Mouse (Mus musculus) ovary, postnatal 36 days (tissue): Measurements from ENCODE around the gene Rsf1.

ENCODE experiments used
- DNase-seq: peaks from one replicate; pipeline ENCODE4 v3.0.0; 2022; ENCODE audit warnings: low spot score, mixed read lengths

Gene Rsf1

GRCm38 (mm10) chr7:97725401-97725800, 145.7 kb downstream of the Rsf1 start:
- no peak for DNase-seq

DNA sequence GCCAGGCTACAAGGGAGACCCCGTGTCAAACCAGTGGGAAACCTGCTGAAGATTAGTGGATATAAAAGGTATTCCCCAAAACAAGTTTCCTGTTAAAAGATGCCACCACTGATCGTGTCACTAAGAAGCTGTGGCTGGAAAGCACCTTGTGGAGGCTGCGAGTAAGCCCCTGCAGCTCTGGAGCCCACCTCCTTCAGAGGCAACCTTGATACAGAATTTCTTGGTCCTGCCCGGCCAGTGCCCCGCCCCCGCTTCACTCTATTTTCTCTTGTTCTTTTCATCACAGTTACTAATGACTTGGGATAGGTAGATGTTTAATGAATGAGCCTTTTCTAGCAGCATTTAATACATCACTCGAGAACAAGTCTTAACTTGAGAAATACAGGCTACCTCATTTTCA, 146.4 kb downstream of the Rsf1 start:
- DNase-seq, result no peak

DNA sequence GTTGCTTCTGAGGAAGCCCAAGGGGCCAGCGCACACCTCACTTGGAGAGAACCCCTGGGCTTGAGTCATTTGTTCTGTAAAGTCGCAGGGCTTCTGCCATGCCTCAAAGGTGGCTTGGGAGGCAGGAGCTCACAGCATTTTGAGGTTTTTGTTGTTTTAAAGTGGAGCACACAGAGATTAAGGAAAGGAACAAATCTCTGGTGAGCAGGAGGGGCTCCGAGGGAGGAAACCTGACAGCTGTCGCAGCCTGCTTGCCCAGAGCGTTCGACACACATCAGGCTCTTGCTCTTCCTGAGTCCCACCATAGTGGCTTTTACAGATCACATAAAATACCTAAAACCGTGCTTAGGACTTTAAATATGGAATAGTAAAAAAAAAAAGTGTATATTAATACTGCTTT, 147.1 kb downstream of the Rsf1 start:
- no peak for DNase-seq

- no peak for DNase-seq
Observed at GRCm38 (mm10) chr7:97728666-97729614, 149.3 kb downstream of the Rsf1 start.

DNA sequence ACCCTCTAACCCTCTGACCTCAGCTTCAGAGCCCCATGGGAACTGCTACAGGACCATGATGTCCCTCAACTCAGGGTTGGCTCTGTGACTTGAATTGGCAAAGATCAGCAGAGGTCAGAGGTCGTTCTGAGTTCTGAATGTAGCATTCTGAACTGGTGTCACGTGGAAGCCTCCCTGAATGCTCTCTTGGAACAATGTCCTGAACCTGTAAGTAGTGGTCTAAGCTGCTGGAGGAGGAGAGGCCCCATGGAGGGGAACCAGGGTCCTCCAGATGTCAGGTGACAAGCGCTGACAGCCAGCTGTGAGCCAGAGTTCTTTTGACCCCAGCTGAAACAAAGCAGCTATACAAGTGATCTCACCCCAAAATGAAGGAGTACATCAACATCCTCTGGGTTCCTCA, 150.7 kb downstream of the Rsf1 start:
- no peak for DNase-seq

- no peak for DNase-seq
Observed at GRCm38 (mm10) chr7:97733606-97734005, 153.9 kb downstream of the Rsf1 start.

- no peak for DNase-seq
Observed at GRCm38 (mm10) chr7:97735021-97735420, 155.3 kb downstream of the Rsf1 start.

GRCm38 (mm10) chr7:97735886-97736420, 156.3 kb downstream of the Rsf1 start:
- DNase-seq, result no peak

DNA sequence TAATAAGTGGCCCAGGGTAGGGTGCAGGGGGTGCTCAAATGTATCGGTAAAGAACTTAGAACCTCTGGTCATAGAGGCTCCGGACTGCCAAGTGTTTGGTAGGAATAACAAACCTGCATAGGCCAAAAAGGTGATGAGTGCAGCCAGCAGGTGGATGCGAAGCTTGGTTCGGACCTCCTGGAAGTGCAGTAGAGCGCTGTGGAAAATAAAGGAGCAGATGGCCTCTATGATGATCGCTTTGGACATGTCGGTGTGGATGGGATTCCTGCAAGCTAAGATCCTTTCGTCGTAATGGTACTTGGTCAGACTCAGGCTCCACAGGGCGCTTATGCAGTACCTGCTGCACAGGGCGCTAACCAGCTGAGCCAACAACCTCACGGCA, 157.6 kb downstream of the Rsf1 start:
- no peak for DNase-seq

- peak; percentile 89 for DNase-seq
Observed at GRCm38 (mm10) chr7:97737638-97738456, 158.2 kb downstream of the Rsf1 start, which contains the start of gene Aqp11. Gene Aqp11 (minus strand): TSS chr7:97738289.

DNA sequence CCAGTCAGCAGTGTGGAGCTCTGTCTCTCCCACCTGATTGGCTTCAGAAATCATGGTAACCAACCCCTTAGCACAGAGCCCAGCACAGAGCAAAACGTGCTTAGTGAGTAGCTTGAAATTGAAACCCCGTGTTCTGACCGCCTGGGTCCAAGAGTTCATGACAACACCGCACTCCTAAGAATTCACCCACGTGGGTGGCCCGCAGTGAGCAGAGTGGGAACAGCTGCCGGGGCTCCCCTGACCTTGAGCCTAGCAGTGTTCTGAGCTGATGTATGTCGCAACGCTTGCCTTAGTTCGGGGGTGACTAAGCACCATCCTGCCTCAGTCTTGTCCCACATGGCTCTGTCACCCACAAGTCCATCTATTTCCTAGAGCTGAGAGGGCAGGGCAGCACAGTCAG, 161.3 kb downstream of the Rsf1 start:
- DNase-seq, result peak; percentile 11

GRCm38 (mm10) chr7:97741756-97742291, 162.1 kb downstream of the Rsf1 start:
- DNase-seq, result no peak
